In the genomic region with DNA sequence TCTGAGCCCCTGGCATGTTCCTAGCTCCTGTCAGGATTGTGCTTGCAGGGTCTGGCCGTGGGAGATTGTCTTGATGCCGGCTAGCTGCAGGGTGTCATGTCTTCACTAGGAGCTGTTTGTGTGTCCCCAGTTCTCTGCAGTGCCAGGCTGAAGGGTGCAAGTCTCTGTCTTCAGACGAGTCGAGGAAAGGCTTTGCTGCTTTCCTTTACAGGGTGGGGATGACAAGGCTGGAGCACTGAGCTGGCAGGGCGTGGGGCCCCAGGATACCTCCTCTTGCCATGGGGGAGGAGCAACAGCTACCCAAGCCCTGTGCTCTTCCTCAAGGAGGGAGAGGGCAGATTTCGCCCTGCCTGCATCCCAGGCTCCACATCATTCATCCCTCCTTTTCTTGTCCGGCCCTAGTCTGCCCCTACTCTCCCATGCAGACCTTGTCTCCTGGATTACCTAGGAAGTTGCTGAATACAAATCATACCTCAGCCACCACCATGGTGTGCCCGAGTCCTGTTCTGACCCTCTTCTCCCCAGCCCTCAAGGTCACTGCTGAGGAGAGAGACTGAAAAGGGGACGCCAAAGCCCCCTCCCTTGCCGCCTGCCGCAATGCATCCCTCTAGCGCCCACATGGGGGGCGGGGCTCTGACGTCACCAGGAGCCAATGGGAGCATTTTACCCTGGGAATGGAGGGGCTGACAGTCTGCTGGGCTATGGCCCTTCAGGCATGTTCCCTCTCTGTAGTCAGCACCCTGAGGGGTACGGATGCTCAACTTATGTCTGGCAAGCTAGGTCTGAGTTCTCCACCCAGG, we compare ENCODE assay signal across 8 mouse cellular contexts. TPM values are rescaled to one million over a fixed set of nuclear protein-coding genes. Genes with fewer than 3 reads are reported as not detected.
DNase-seq lines count a peak whose midpoint lies in the region; ATAC-seq and TF ChIP-seq lines count a peak whose summit lies in the region.

No protein-coding gene starts in this region.

- H3K27me3 ChIP-seq in lung, embryonic 14.5 days (ENCODE audit: insufficient read depth, low read length), result no peaks in the 10 kb centered on the region; the same call in 1 of the 2 replicates
- peaks cover 29% of the 10 kb centered on the region for H3K27me3 ChIP-seq in heart, embryonic 10.5 days (ENCODE audit: insufficient read depth, poor library complexity, severe bottlenecking)

- peak overlapping the region; percentile 52 for H3K4me3 ChIP-seq in lung, embryonic 14.5 days (ENCODE audit: low read depth, low read length)
- H3K4me3 ChIP-seq in heart, embryonic 10.5 days, result peak overlapping the region; percentile 73

- no peaks in the 10 kb centered on the region for H3K9me3 ChIP-seq in lung, embryonic 14.5 days (ENCODE audit: low read depth, low read length)
- H3K9me3 ChIP-seq in heart, embryonic 10.5 days, result no peaks in the 10 kb centered on the region

- WGBS in lung, embryonic 14.5 days, result 3% methylated on average over 15 of the region's 15 CpGs
- 5% methylated on average over 15 of the region's 15 CpGs for WGBS in heart, embryonic 10.5 days

- H3K27ac ChIP-seq in lung, embryonic 14.5 days (ENCODE audit: low read depth), result no peak overlapping the region
- H3K27ac ChIP-seq in heart, embryonic 10.5 days, result peak overlapping the region; percentile 87

- peak overlapping the region; percentile 51 for H3K9ac ChIP-seq in lung, embryonic 14.5 days

- DNase-seq in lung, embryonic 14.5 days, result peak; percentile 75
- no peak for DNase-seq in lung, postnatal 25 days (ENCODE audit: low spot score)
- peak; percentile 92 to 96 for DNase-seq in cerebellum, postnatal 25 days
- peak; percentile 92 for DNase-seq in heart, embryonic 10.5 days (ENCODE audit: low spot score)
- DNase-seq in layer of hippocampus, adult 9-10 months (ENCODE audit: low spot score), result peak; percentile 55
- DNase-seq in lung, postnatal 10 days, result peak; percentile 57
- DNase-seq in right cerebral cortex, postnatal 25 days, result peak; percentile 88
- DNase-seq in gastrocnemius, postnatal 4 days (ENCODE audit: low spot score in 2 of 2), result no peak

- H3K4me2 ChIP-seq in lung, embryonic 14.5 days, result peak overlapping the region; percentile 97

- H3K36me3 ChIP-seq in lung, embryonic 14.5 days (ENCODE audit: insufficient read depth), result no peaks in the 10 kb centered on the region
- peaks cover 39% of the 10 kb centered on the region for H3K36me3 ChIP-seq in heart, embryonic 10.5 days

- ATAC-seq in lung, embryonic 14.5 days (ENCODE audit: insufficient read depth), result peak; percentile 16

- no peaks in the 10 kb centered on the region for H3K4me1 ChIP-seq in lung, embryonic 14.5 days (ENCODE audit: insufficient read depth)
- H3K4me1 ChIP-seq in heart, embryonic 10.5 days, result peaks cover 35% of the 10 kb centered on the region

- TF ChIP-seq CTCF in lung, embryonic 14.5 days (IDR thresholded peaks at IDR 0.05; ENCODE audit: low read depth), result no peak

RNA-seq across cellular contexts. Expression of gene Setd6, which starts 12.0 kb away (rescaled TPM):
- polyA plus RNA-seq in lung, embryonic 14.5 days (2014; fragmentation: Nextera tagmentation; extraction: Ambion mirVana), result 19.9 and 20.4 TPM in 2 replicates
- 24.5 and 30.2 TPM in 2 replicates for polyA plus RNA-seq in heart, embryonic 10.5 days (2016; fragmentation: Nextera tagmentation; extraction: Ambion mirVana)
- total RNA-seq in gastrocnemius, postnatal 4 days (2021), result 1 to 10 TPM; 8.1 to 8.3 TPM

RNA-seq across cellular contexts. Expression of gene Ndrg4, which starts 26.9 kb away (rescaled TPM):
- polyA plus RNA-seq in lung, embryonic 14.5 days (2014; fragmentation: Nextera tagmentation; extraction: Ambion mirVana), result 11.4 and 14.6 TPM in 2 replicates
- polyA plus RNA-seq in heart, embryonic 10.5 days (2016; fragmentation: Nextera tagmentation; extraction: Ambion mirVana), result 141 and 294 TPM in 2 replicates
- total RNA-seq in gastrocnemius, postnatal 4 days (2021), result 10 to 100 TPM; 13.8 to 18.5 TPM

Comparison
In these comparisons a context has a peak if more than half of its experiments do, and no peak if none do; other contexts are left out.
1. DNase-seq: peak in lung, embryonic 14.5 days (single experiment), cerebellum, postnatal 25 days (2 of 2), heart, embryonic 10.5 days (single experiment), layer of hippocampus, adult 9-10 months (single experiment), lung, postnatal 10 days (single experiment) and right cerebral cortex, postnatal 25 days (single experiment); none in lung, postnatal 25 days (single experiment) and gastrocnemius, postnatal 4 days (0 of 2).